Mouse (Mus musculus) myocyte (in vitro differentiated cells): ENCODE results near the gene Fam81a.

Experiments used
- CEBPB ChIP-seq: IDR thresholded peaks from 2 replicates; pipeline ENCODE4 v1.6.1; 2011; ENCODE audit warnings: mild to moderate bottlenecking, moderate library complexity; ENCODE audit not compliant: poor library complexity, insufficient read depth, severe bottlenecking
- E2F4 ChIP-seq: IDR thresholded peaks from one replicate; pipeline ENCODE4 v1.6.1; 2011; ENCODE audit warnings: mild to moderate bottlenecking, control low read depth, moderate library complexity; ENCODE audit not compliant: insufficient read depth
- MAX ChIP-seq: IDR thresholded peaks from one replicate; pipeline ENCODE4 v1.6.1; 2011; ENCODE audit warnings: low read depth, mild to moderate bottlenecking, control low read depth
- MYOD1 ChIP-seq, 3 experiments: IDR thresholded peaks; one replicate each; pipeline ENCODE4 v1.6.1; 2011; ENCODE audit warnings: control low read depth in 2 of 3, low read depth in 2 of 3, mild to moderate bottlenecking in 2 of 3, moderate library complexity in 1 of 3; ENCODE audit not compliant: insufficient read length in 2 of 3, control insufficient read depth in 1 of 3
- MYOG ChIP-seq, 3 experiments: IDR thresholded peaks; one replicate each; pipeline ENCODE4 v1.6.1; 2011; ENCODE audit warnings: control low read depth in 2 of 3, low read depth in 2 of 3, mild to moderate bottlenecking in 2 of 3; ENCODE audit not compliant: insufficient read length in 2 of 3, control insufficient read depth in 1 of 3, insufficient read depth in 1 of 3
- POLR2A ChIP-seq: IDR thresholded peaks from one replicate; pipeline ENCODE4 v1.6.1; 2011; ENCODE audit warnings: low read depth, mild to moderate bottlenecking, control low read depth, moderate library complexity; ENCODE audit not compliant: insufficient read length
- POLR2AphosphoS2 ChIP-seq: IDR thresholded peaks from one replicate; pipeline ENCODE4 v1.6.1; 2011; ENCODE audit warnings: low read depth, control low read depth; ENCODE audit not compliant: insufficient read length
- REST ChIP-seq: IDR thresholded peaks from one replicate; pipeline ENCODE4 v1.6.1; 2011; ENCODE audit warnings: mild to moderate bottlenecking, control low read depth, moderate library complexity; ENCODE audit not compliant: insufficient read depth, insufficient read length
- TCF12 ChIP-seq: IDR thresholded peaks from one replicate; pipeline ENCODE4 v1.6.1; 2011; ENCODE audit warnings: mild to moderate bottlenecking, control low read depth; ENCODE audit not compliant: poor library complexity, insufficient read depth, severe bottlenecking
- USF1 ChIP-seq: IDR thresholded peaks from one replicate; pipeline ENCODE4 v1.6.1; 2011; ENCODE audit warnings: low read depth, mild to moderate bottlenecking, control low read depth, moderate library complexity

DNA sequence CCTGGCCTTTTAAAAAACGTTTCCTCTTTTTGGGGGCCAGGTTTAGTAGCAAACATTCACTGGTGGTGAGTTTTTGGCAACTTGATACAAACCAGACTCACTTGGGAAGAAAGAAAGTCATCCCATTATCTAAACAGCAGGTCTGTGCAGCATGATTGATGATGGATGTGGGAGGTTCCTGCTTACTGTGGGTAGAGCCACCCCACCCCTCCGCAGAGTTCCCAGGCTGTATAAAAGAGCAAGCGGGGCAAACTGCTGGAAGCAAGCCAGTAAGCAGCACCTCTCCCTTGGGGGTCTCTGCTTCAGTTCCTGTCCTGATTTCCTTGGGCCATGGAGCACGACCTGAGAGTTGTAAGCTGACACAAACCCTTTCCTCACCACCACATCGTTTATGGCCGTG is 56.3 kb downstream of the Fam81a start:
- no peak for TF ChIP-seq E2F4
- TF ChIP-seq MYOG (IDR thresholded peaks at IDR 0.05; ENCODE audit: control insufficient read depth in 1 of 3, insufficient read depth in 1 of 3, insufficient read length in 2 of 3, low read depth in 2 of 3) = no peak
- TF ChIP-seq USF1 = no peak
- TF ChIP-seq MAX = no peak
- TF ChIP-seq TCF12 = no peak
- no peak for TF ChIP-seq POLR2A
- TF ChIP-seq CEBPB = no peak
- TF ChIP-seq POLR2AphosphoS2 = no peak
- no peak for TF ChIP-seq MYOD1 (IDR thresholded peaks at IDR 0.05; ENCODE audit: control insufficient read depth in 1 of 3, insufficient read length in 2 of 3, low read depth in 2 of 3)
- no peak for TF ChIP-seq REST
